Mouse (Mus musculus): ENCODE results near the gene Msmo1.

- TF ChIP-seq CTCF (IDR thresholded peaks at IDR 0.05; ENCODE audit: low read depth), result no peak
- TF ChIP-seq EP300 (IDR thresholded peaks at IDR 0.05; ENCODE audit: low read depth), result no peak
Measured at GRCm38 (mm10) chr8:64672920-64673319, 60.7 kb downstream of the Msmo1 start.
